Mouse (Mus musculus): Measurements from ENCODE around the gene Plbd2. TPM values are rescaled to one million over a fixed set of nuclear protein-coding genes. Genes with fewer than 3 reads are reported as not detected.

Gene Plbd2
- total and polyA plus RNA-seq, 2 experiments from 2014 or later = 38.3 to 47.2 TPM

DNA sequence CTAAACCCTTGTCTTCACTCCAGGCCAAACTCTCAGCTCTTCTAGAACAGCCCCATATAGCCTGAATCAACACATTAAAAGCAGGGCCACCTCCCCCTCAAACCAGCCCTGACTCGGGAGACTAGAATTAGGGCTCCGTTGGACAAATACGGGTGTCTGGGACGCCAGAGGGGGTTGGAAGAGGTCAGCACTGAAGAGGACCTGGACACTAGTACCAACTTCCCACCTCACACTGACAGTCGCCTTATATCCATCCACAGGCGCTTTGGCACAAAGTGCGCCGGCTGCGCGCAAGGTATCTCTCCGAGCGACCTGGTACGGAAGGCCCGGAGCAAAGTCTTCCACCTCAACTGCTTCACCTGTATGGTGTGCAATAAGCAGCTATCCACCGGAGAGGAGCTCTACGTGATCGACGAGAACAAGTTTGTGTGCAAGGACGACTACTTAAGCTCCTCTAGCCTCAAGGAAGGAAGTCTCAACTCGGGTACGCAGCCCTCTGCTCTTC lies 69.1 kb downstream of the Plbd2 start:
- DNase-seq (ENCODE audit: low spot score) (no peak), ATAC-seq (ENCODE audit: insufficient read depth, low read depth) (no peak)
- Histone ChIP-seq H3K9ac (replicated peaks; ENCODE audit: low read depth, low read length) (no peak overlapping the region), H3K4me2 (ENCODE audit: low read depth, low read length) (no peak overlapping the region), H3K27ac (ENCODE audit: low read depth) (no peak overlapping the region), H3K9me3 (replicated peaks; ENCODE audit: control insufficient read depth, low read length) (no peaks in the 10 kb centered on the region), H3K27me3 (ENCODE audit: control insufficient read depth, insufficient read depth, low read length) (peaks cover 99% of the 10 kb centered on the region), H3K4me1 (ENCODE audit: control insufficient read depth, insufficient read depth) (peaks cover 4% of the 10 kb centered on the region; the same call in 1 of the 2 replicates), H3K4me3 (ENCODE audit: low read depth, low read length) (no peak overlapping the region), H3K36me3 (replicated peaks; ENCODE audit: control insufficient read depth, insufficient read depth, low read length) (no peaks in the 10 kb centered on the region)
- WGBS = 2% methylated on average over 21 of the region's 21 CpGs
- TF ChIP-seq CTCF (IDR thresholded peaks at IDR 0.05; ENCODE audit: low read depth) (no peak), EP300 (IDR thresholded peaks at IDR 0.05; ENCODE audit: low read depth) (no peak)

Other genes starting within 250 kb of the Plbd2 start
- gene Lhx5, start 71.9 kb downstream of the Plbd2 start, total RNA-seq (2014; rRNA removed; ENCODE audit: low replicate concordance) = not detected in 2 replicates
- not detected in 2 replicates for gene Lhx5, start 71.9 kb downstream of the Plbd2 start, polyA plus RNA-seq (2015; fragmentation: Nextera tagmentation; extraction: Ambion mirVana)
- 17.0 and 30.3 TPM in 2 replicates for gene Sdsl, start 30.8 kb downstream of the Plbd2 start, total RNA-seq (2014; rRNA removed; ENCODE audit: low replicate concordance)
- 20.7 TPM in 2 replicates for gene Sdsl, start 30.8 kb downstream of the Plbd2 start, polyA plus RNA-seq (2015; fragmentation: Nextera tagmentation; extraction: Ambion mirVana)
- not detected in 2 replicates for gene Sds, start 27.1 kb downstream of the Plbd2 start, total RNA-seq (2014; rRNA removed; ENCODE audit: low replicate concordance)
- gene Sds, start 27.1 kb downstream of the Plbd2 start, polyA plus RNA-seq (2015; fragmentation: Nextera tagmentation; extraction: Ambion mirVana) = not detected in 2 replicates
- gene Slc8b1, start 7.5 kb upstream of the Plbd2 start, total RNA-seq (2014; rRNA removed; ENCODE audit: low replicate concordance) = 4.2 and 16.0 TPM in 2 replicates
- gene Slc8b1, start 7.5 kb upstream of the Plbd2 start, polyA plus RNA-seq (2015; fragmentation: Nextera tagmentation; extraction: Ambion mirVana) = 3.4 and 3.6 TPM in 2 replicates
- 15.8 and 27.6 TPM in 2 replicates for gene Tpcn1, start 85.0 kb upstream of the Plbd2 start, total RNA-seq (2014; rRNA removed; ENCODE audit: low replicate concordance)
- gene Tpcn1, start 85.0 kb upstream of the Plbd2 start, polyA plus RNA-seq (2015; fragmentation: Nextera tagmentation; extraction: Ambion mirVana) = 11.5 and 11.7 TPM in 2 replicates
- gene Iqcd, start 85.4 kb upstream of the Plbd2 start, total RNA-seq (2014; rRNA removed; ENCODE audit: low replicate concordance) = not detected in 2 replicates
- gene Iqcd, start 85.4 kb upstream of the Plbd2 start, polyA plus RNA-seq (2015; fragmentation: Nextera tagmentation; extraction: Ambion mirVana) = 0.14 and 0.18 TPM in 2 replicates
- gene Rita1, start 109.0 kb upstream of the Plbd2 start, total RNA-seq (2014; rRNA removed; ENCODE audit: low replicate concordance) = 20.2 and 24.5 TPM in 2 replicates
- gene Rita1, start 109.0 kb upstream of the Plbd2 start, polyA plus RNA-seq (2015; fragmentation: Nextera tagmentation; extraction: Ambion mirVana) = 15.7 and 16.3 TPM in 2 replicates
- gene Ddx54, start 109.1 kb upstream of the Plbd2 start, total RNA-seq (2014; rRNA removed; ENCODE audit: low replicate concordance) = 23.0 and 24.1 TPM in 2 replicates
- 17.1 and 18.2 TPM in 2 replicates for gene Ddx54, start 109.1 kb upstream of the Plbd2 start, polyA plus RNA-seq (2015; fragmentation: Nextera tagmentation; extraction: Ambion mirVana)
- not detected in 2 replicates for gene Cfap73, start 130.6 kb upstream of the Plbd2 start, total RNA-seq (2014; rRNA removed; ENCODE audit: low replicate concordance)
- gene Cfap73, start 130.6 kb upstream of the Plbd2 start, polyA plus RNA-seq (2015; fragmentation: Nextera tagmentation; extraction: Ambion mirVana) = not detected in 2 replicates
- gene Rasal1, start 145.2 kb upstream of the Plbd2 start, total RNA-seq (2014; rRNA removed; ENCODE audit: low replicate concordance) = not detected in 2 replicates
- gene Rasal1, start 145.2 kb upstream of the Plbd2 start, polyA plus RNA-seq (2015; fragmentation: Nextera tagmentation; extraction: Ambion mirVana) = 0.10 TPM in 1 of 2 replicates, not detected in the other
- gene Dtx1, start 208.3 kb upstream of the Plbd2 start, total RNA-seq (2014; rRNA removed; ENCODE audit: low replicate concordance) = 1.7 and 13.8 TPM in 2 replicates
- gene Dtx1, start 208.3 kb upstream of the Plbd2 start, polyA plus RNA-seq (2015; fragmentation: Nextera tagmentation; extraction: Ambion mirVana) = 0.30 and 0.48 TPM in 2 replicates
- 1.1 TPM in 1 of 2 replicates, not detected in the other for gene Oas2, start 246.2 kb upstream of the Plbd2 start, total RNA-seq (2014; rRNA removed; ENCODE audit: low replicate concordance)
- 0.15 and 0.25 TPM in 2 replicates for gene Oas2, start 246.2 kb upstream of the Plbd2 start, polyA plus RNA-seq (2015; fragmentation: Nextera tagmentation; extraction: Ambion mirVana)